Mouse (Mus musculus) CH12.LX (cell line): ENCODE data around the gene Fam205a1.

ENCODE experiments used
- CHD2 ChIP-seq: IDR thresholded peaks from 2 replicates; pipeline ENCODE4 v1.6.1; 2011; ENCODE audit warnings: low read length, improper control_type of control experiment
- CTCF ChIP-seq, 2 experiments: IDR thresholded peaks in 1 of 2; conservative IDR thresholded peaks in 1 of 2; 2 replicates each; pipeline ENCODE4 v1.5.1; 2011 to 2012; ENCODE audit warnings: low read depth in 2 of 2, low read length in 2 of 2, improper control_type of control experiment in 1 of 2, inconsistent platforms in 1 of 2, mild to moderate bottlenecking in 1 of 2, moderate library complexity in 1 of 2
- EP300 ChIP-seq: IDR thresholded peaks from 2 replicates; pipeline ENCODE4 v1.6.1; 2011; ENCODE audit warnings: low read length, improper control_type of control experiment
- GABPA ChIP-seq: IDR thresholded peaks from 2 replicates; pipeline ENCODE4 v1.6.1; 2012; ENCODE audit warnings: low read depth, low read length, improper control_type of control experiment, inconsistent platforms; ENCODE audit not compliant: insufficient replicate concordance
- HCFC1 ChIP-seq: IDR thresholded peaks from 2 replicates; pipeline ENCODE4 v1.6.1; 2012; ENCODE audit warnings: low read depth, mild to moderate bottlenecking, inconsistent platforms, low read length, improper control_type of control experiment
- JUN ChIP-seq: IDR thresholded peaks from 2 replicates; pipeline ENCODE4 v1.6.1; 2011; ENCODE audit warnings: low read depth, mild to moderate bottlenecking, low read length, improper control_type of control experiment, moderate library complexity; ENCODE audit not compliant: insufficient read depth
- KAT2A ChIP-seq: IDR thresholded peaks from 2 replicates; pipeline ENCODE4 v1.6.1; 2012; ENCODE audit warnings: low read length, improper control_type of control experiment, inconsistent platforms; ENCODE audit not compliant: insufficient replicate concordance
- MEF2A ChIP-seq: IDR thresholded peaks from 2 replicates; pipeline ENCODE4 v1.6.1; 2014; ENCODE audit warnings: low read depth, mild to moderate bottlenecking, inconsistent platforms, low read length, improper control_type of control experiment, borderline replicate concordance
- NELFE ChIP-seq: IDR thresholded peaks from 2 replicates; pipeline ENCODE4 v1.6.1; 2011; ENCODE audit warnings: low read depth, low read length, improper control_type of control experiment
- NRF1 ChIP-seq: IDR thresholded peaks from 2 replicates; pipeline ENCODE4 v1.6.1; 2014; ENCODE audit warnings: low read depth, mild to moderate bottlenecking, inconsistent platforms, low read length, improper control_type of control experiment, moderate library complexity
- POLR2A ChIP-seq: IDR thresholded peaks from 2 replicates; pipeline ENCODE4 v1.6.1; 2011; ENCODE audit warnings: low read depth, mild to moderate bottlenecking, improper control_type of control experiment, low read length
- UBTF ChIP-seq: IDR thresholded peaks from 2 replicates; pipeline ENCODE4 v1.6.1; 2012; ENCODE audit warnings: low read depth, mild to moderate bottlenecking, inconsistent platforms, low read length, improper control_type of control experiment, moderate library complexity
- USF1 ChIP-seq: IDR thresholded peaks from 2 replicates; pipeline ENCODE4 v1.6.1; 2014; ENCODE audit warnings: low read depth, mild to moderate bottlenecking, inconsistent platforms, low read length, improper control_type of control experiment
- ZKSCAN1 ChIP-seq: IDR thresholded peaks from 2 replicates; pipeline ENCODE4 v1.6.1; 2012; ENCODE audit warnings: low read depth, inconsistent platforms, low read length, improper control_type of control experiment, borderline replicate concordance

- no peak for TF ChIP-seq CTCF (conservative IDR thresholded peaks at IDR 0.05 in 1 of 2, IDR thresholded peaks at IDR 0.05 in 1 of 2; ENCODE audit: low read depth in 2 of 2, low read length in 2 of 2)
- TF ChIP-seq GABPA, result no peak
- no peak for TF ChIP-seq USF1
- no peak for TF ChIP-seq HCFC1
- TF ChIP-seq POLR2A, result no peak
- no peak for TF ChIP-seq EP300
- no peak for TF ChIP-seq CHD2
- no peak for TF ChIP-seq MEF2A
- no peak for TF ChIP-seq NRF1
- no peak for TF ChIP-seq JUN
- no peak for TF ChIP-seq NELFE
- TF ChIP-seq KAT2A, result no peak
- no peak for TF ChIP-seq ZKSCAN1
- no peak for TF ChIP-seq UBTF
Measured at GRCm38 (mm10) chr4:42891176-42891575, 37.5 kb upstream of the Fam205a1 start.
